Mouse (Mus musculus) cortical plate, adult 2 months (tissue): ENCODE results near the gene Npl. TPM values are rescaled to one million over a fixed set of nuclear protein-coding genes. Genes with fewer than 3 reads are reported as not detected.
"Not testable (repeated sequence)": the region's sequence is repeated elsewhere in the genome, so short reads cannot be mapped to it uniquely, and the experiment has no call there.

Experiments
- H3K27ac ChIP-seq: fragments of 200-500 bp; 2 replicates; pipeline ENCODE4 v1.5.1; 2012; ENCODE audit warnings: low read length, control low read depth, inconsistent platforms; ENCODE audit not compliant: insufficient read depth
- H3K4me1 ChIP-seq: fragments of 200-500 bp; 2 replicates; pipeline ENCODE4 v1.6.1; 2011; ENCODE audit warnings: low read length; ENCODE audit not compliant: control insufficient read depth, insufficient read depth
- H3K4me3 ChIP-seq: fragments of 200-500 bp; 2 replicates; pipeline ENCODE4 v1.5.1; 2011; ENCODE audit warnings: mild to moderate bottlenecking, low read length, control low read depth; ENCODE audit not compliant: insufficient read depth
- CTCF ChIP-seq: fragments of 200-500 bp; IDR thresholded peaks from 2 replicates; pipeline ENCODE4 v1.5.1; 2011; ENCODE audit warnings: mild to moderate bottlenecking, control low read depth, low read length; ENCODE audit not compliant: insufficient read depth; ENCODE audit errors: extremely low read depth
- POLR2A ChIP-seq: fragments of 200-500 bp; IDR thresholded peaks from 2 replicates; pipeline ENCODE4 v1.6.1; 2011; ENCODE audit warnings: mild to moderate bottlenecking, low read length, control low read depth; ENCODE audit not compliant: insufficient read depth; ENCODE audit errors: extremely low read depth
- polyA plus RNA-seq: library from polyadenylated mRNA; depleted of rRNA; stranded (reverse); fragments of >200 nt; gene quantifications from 2 replicates; pipeline ENCODE4 v1.2.3, GENCODE M21; 2012

Npl gene
- polyA plus RNA-seq, 1 experiment, result 3.3 TPM

GRCm38 (mm10) chr1:153547555-153547954 lies 2.3 kb downstream of the Npl start:
- no peak overlapping the region for H3K4me3 ChIP-seq
- no peak for TF ChIP-seq CTCF
- no peak for TF ChIP-seq POLR2A
- H3K27ac ChIP-seq, result no peak overlapping the region
- H3K4me1 ChIP-seq, result no peaks in the 10 kb centered on the region

GRCm38 (mm10) chr1:153545196-153545595 lies 4.6 kb downstream of the Npl start:
- no peak overlapping the region for H3K27ac ChIP-seq
- H3K4me3 ChIP-seq, result no peak overlapping the region
- no peaks in the 10 kb centered on the region for H3K4me1 ChIP-seq
- TF ChIP-seq CTCF (no peak), POLR2A (no peak)

GRCm38 (mm10) chr1:153542726-153543320 lies 7.0 kb downstream of the Npl start:
- TF ChIP-seq POLR2A (no peak), CTCF (no peak)
- Histone ChIP-seq H3K4me1 (no peaks in the 10 kb centered on the region), H3K27ac (no peak overlapping the region), H3K4me3 (no peak overlapping the region)

- H3K27ac ChIP-seq, result no peak overlapping the region
- TF ChIP-seq CTCF (no peak), POLR2A (no peak)
- no peaks in the 10 kb centered on the region for H3K4me1 ChIP-seq
- no peak overlapping the region for H3K4me3 ChIP-seq
These were observed 9.1 kb downstream of the Npl start for GRCm38 (mm10) chr1:153540753-153541152.

GRCm38 (mm10) chr1:153539739-153540333 lies 10.0 kb downstream of the Npl start:
- H3K4me3 ChIP-seq, result no peak overlapping the region
- no peak overlapping the region for H3K27ac ChIP-seq
- TF ChIP-seq CTCF (no peak), POLR2A (no peak)
- no peaks in the 10 kb centered on the region for H3K4me1 ChIP-seq

- no peak overlapping the region for H3K27ac ChIP-seq
- TF ChIP-seq POLR2A, result no peak
- no peak for TF ChIP-seq CTCF
- H3K4me1 ChIP-seq, result peaks cover 2% of the 10 kb centered on the region; the same call in 1 of the 2 replicates
- H3K4me3 ChIP-seq, result no peak overlapping the region
These were observed 14.2 kb downstream of the Npl start for GRCm38 (mm10) chr1:153535611-153536010.

GRCm38 (mm10) chr1:153532896-153533295 lies 16.9 kb downstream of the Npl start:
- H3K4me1 ChIP-seq, H3K27ac ChIP-seq, H3K4me3 ChIP-seq: not testable (repeated sequence)

- no peak overlapping the region for H3K4me3 ChIP-seq
- H3K27ac ChIP-seq, result no peak overlapping the region
These were observed 17.5 kb downstream of the Npl start for GRCm38 (mm10) chr1:153532234-153532841.

GRCm38 (mm10) chr1:153531677-153532233 lies 18.1 kb downstream of the Npl start:
- H3K4me3 ChIP-seq, result no peak overlapping the region
- peaks cover 2% of the 10 kb centered on the region; the same call in 1 of the 2 replicates for H3K4me1 ChIP-seq
- H3K27ac ChIP-seq, result no peak overlapping the region
- TF ChIP-seq CTCF (no peak), POLR2A (no peak)

More at GRCm38 (mm10) chr1:153532234-153532841, 17.5 kb downstream of the Npl start:
- TF ChIP-seq POLR2A (no peak), CTCF (no peak)
- H3K4me1 ChIP-seq, result peaks cover 2% of the 10 kb centered on the region; the same call in 1 of the 2 replicates

- no peak overlapping the region for H3K4me3 ChIP-seq
- no peaks in the 10 kb centered on the region; the same call in 1 of the 2 replicates for H3K4me1 ChIP-seq
- no peak overlapping the region for H3K27ac ChIP-seq
- TF ChIP-seq CTCF (no peak), POLR2A (no peak)
These were observed 27.7 kb downstream of the Npl start for GRCm38 (mm10) chr1:153522116-153522515.
